Mouse (Mus musculus) thymus, adult 2 months (tissue): Measurements from ENCODE around the gene Ugt2a2. TPM values are rescaled to one million over a fixed set of nuclear protein-coding genes. Genes with fewer than 3 reads are reported as not detected.

Experiments used
- polyA plus RNA-seq: library from polyadenylated mRNA; depleted of rRNA; stranded (reverse); fragments of >200 nt; gene quantifications from 2 replicates; pipeline ENCODE4 v1.2.3, GENCODE M21; 2012; rRNA removed

The Ugt2a2 gene
- polyA plus RNA-seq, 1 experiment, result not detected

Other genes starting within 250 kb of the Ugt2a2 start
- gene Ugt2b37, start 227.5 kb downstream of the Ugt2a2 start, polyA plus RNA-seq, result not detected in 2 replicates
- gene Ugt2a3, start 145.1 kb downstream of the Ugt2a2 start, polyA plus RNA-seq, result 0.10 TPM in 1 of 2 replicates, not detected in the other
- gene Ugt2b38, start 58.1 kb downstream of the Ugt2a2 start, polyA plus RNA-seq, result not detected in 2 replicates
- not detected in 2 replicates for gene Gm43638, start 4.5 kb upstream of the Ugt2a2 start, polyA plus RNA-seq
- gene Ugt2a1, start 8.6 kb upstream of the Ugt2a2 start, polyA plus RNA-seq, result not detected in 2 replicates
- gene Sult1b1, start 55.9 kb upstream of the Ugt2a2 start, polyA plus RNA-seq, result not detected in 2 replicates
- gene Sult1d1, start 86.8 kb upstream of the Ugt2a2 start, polyA plus RNA-seq, result 0.04 and 0.08 TPM in 2 replicates
- not detected in 2 replicates for gene Sult1e1, start 109.3 kb upstream of the Ugt2a2 start, polyA plus RNA-seq
- gene Csn1s1, start 183.9 kb upstream of the Ugt2a2 start, polyA plus RNA-seq, result 0.34 and 0.88 TPM in 2 replicates
- 41.8 and 47.3 TPM in 2 replicates for gene Csn2, start 217.4 kb upstream of the Ugt2a2 start, polyA plus RNA-seq